Mouse (Mus musculus) R1 (cell line): Measurements from ENCODE around the gene Igsf3.
A peak's percentile ranks its signal among the peaks of the same experiment; 100 is the strongest.

Experiments
- DNase-seq: peaks from one replicate; pipeline ENCODE4 v3.0.0-alpha.2; 2018; ENCODE audit warnings: low read depth, low spot score

Igsf3 gene

DNA sequence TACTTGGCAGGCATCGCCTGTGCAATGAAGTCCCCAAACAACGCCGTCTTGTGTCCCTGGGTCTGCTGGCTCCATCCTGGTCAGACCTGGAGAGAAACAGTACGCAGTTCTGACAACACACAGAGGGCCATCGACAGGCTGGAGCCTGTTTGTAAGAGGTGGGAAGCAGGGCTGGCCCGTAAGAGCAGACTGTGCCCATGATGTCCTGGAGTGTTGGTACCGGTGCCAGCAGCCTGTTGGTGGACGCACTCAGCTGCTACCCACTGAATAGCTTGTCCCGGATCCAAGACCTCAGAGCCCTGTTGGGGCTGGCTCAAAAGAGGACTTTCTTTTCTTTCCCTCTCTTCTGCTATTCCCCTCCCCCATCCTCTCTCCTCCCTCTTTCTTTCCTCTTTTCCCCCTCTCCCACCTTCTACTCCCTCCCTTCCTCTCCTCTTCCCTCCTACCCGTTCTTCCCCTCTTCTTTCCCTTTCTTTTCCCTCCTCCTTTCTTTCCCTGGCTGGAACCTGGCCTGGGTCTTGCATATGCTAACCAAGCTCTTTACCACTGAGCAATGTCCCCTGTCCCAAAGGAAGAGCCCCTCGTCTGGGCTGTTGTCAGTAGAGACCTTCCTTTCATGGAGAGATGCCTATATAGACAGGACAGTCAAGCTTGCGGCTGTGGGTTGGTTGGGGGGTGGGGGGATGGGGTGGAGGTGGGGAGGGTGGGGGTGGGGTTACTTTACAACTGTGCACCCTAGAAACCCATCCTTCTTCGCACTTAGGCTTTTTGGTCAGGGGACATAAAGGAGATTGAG, 27.9 kb downstream of the Igsf3 start:
- no peak for DNase-seq

DNA sequence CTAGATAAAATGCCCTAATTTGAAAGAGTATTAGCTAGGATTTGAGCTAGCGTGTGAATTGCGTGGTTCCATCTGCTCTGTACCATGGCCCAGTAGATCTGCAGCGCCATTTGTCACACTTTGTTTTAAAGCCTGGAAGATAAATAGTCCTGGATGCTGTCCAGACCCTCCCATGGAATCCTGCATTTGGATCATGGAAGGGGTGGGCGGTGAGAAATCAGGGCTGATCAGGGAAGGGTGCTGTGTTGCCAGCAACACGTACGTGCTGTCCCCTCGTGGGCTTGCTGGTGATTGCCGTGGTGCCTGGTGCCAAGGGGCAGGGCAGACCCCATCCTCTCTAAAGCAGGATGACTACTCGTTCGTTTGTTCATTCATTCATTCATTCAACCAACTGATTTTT, 28.6 kb downstream of the Igsf3 start:
- DNase-seq: no peak

DNA sequence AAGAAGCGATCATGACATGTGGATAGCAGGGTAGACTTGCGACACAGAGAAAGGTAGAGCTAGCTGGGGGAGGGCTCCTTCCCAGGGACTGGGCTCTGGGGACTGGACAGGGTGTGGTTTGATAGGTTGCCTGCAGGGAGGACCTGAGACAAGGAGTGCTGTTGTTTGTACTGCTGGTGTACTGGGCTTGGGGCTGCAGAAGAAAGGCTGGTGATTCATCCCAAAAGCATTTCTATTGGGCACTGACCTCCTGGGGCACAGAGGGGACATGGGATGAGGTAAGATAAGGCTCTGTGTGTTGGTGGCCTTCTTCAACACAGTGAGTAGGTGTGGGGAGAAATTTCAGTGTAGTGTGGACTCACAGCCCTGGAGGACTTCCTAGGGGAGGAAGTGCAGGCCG, 29.2 kb downstream of the Igsf3 start:
- DNase-seq: no peak

DNA sequence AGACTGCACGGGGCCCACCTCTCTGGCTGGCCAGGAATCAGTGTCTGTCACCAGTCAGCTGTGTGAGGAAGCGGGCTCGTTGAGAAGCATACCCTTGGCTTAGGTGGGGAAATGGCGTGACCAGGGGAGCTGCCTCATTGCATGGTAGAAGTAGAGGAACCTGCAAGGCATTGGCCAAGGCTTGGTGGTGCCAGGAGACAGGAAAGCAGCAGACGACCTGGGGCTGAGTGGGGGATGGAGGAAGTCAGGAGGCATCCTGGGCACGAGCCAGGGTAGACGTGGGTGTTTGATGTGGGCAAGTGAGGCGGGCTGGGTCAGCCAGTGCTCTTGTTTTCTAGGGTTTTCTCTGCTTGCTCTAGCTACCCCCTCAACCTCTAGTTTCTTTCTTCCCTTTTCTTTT, 30.7 kb downstream of the Igsf3 start:
- no peak for DNase-seq

DNA sequence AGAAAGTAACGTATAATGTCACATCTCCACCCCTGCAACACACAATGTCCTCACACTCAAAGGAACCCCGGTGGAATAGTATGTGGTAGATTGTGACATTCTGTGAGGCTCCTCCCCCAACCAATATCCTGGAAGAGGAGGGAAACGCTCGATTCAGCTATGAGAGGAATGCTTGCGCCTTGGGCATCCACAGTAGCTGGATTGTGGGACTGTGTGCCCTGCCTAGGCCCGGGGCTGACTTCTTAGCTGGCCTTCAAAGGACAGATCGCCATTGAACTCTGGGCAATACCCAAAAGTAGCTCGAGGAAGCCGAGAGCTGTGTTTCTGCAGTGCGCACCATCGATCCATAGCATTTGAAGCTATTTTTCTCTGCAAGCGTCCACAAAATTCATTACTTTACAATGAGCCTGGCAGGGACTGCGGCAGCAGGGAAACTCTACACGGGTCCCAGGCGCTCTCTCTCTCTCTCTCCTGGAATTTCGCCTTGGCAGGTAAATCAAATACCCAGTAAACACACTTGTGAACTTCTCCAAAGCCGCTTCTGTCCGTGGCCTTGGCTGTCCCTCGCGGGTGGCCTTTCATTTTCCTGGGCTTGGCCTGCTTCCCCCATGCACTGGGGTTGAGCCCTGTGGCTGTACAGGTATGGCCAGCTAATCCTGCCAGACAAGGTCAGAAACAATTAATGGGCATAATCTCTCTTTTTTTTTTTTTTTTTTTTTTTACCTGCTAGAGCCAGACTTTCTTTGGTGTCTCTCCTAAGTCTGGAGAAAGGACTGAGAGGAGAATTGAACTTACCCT, 32.3 kb downstream of the Igsf3 start:
- DNase-seq: peak; percentile 62

DNA sequence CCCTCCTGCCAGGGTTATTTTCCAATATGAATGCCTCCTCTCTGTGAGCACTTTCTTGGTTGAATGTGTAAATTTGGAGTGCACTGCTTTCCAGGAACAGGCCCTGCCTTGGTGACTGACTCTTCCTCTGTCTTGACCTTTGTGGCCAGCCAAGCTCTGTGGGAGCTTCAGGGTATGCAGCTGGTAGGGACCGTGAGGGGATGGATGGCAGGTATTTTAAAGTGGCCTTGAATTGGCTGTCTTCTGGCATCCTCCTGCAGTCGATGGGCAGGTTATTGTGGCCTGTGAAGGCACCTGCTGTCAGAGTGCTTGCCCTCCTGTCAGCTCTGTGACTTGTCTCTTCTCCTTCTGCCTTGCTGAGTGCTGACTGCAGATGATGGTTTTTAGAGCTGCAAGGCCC, 33.3 kb downstream of the Igsf3 start:
- peak; percentile 49 for DNase-seq

DNA sequence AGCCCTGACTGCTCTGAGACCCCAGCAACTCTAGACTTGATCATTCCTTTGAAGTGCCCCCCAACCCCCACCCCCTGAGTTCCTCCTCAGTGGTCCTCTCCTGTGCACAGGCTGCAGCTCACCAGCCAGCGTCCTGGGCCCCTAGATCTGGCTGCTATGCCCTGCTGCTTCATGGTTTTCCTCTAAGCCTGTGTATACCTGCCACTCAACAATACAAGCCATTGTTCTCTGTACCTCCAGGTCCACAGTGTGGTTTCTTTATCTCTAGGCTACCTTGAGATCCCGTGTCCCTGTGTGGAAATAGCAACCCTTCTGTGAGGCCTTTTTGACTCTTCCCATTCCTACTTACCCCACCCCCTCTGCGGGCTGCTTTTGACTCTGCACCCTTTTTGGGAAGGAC, 33.9 kb downstream of the Igsf3 start:
- DNase-seq: no peak

DNA sequence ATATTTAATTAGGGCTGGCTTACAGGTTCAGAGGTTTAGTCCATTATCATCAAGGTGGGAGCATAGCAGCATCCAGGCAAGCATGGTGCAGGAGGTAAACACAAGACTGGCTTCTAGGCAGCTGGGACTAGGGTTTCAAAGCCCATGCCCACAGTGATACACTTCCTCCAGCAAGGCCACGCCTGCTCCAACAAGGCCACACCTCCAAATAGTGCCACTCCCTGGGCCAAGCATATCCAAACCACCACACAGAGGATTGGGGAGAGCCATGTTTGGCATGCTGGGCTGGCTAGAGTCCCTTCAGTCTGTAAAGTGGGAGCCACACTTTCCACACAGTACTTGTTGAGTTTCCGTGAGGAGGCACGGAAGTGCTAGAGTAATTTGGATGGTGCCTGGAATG, 34.7 kb downstream of the Igsf3 start:
- DNase-seq: peak; percentile 77

DNA sequence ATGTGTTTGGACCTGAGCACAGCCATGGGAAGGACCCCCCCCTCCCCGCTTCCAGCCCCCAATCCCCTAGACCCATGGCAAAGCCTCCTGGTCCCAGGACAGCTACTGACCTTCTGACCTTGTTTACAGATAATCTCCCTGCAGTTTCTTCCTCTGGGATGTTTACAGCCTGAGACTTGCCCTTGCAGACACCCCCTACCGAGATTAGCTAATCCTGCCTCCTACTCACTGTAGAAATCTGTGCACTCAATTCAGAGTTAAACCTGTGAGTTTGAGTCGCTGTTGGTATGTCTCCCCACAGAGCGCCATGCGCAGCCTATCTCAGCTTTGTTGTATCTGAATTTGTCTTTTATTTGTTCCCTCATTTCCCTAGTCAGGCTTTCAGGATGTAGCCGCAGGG, 35.2 kb downstream of the Igsf3 start:
- DNase-seq: peak; percentile 86

DNA sequence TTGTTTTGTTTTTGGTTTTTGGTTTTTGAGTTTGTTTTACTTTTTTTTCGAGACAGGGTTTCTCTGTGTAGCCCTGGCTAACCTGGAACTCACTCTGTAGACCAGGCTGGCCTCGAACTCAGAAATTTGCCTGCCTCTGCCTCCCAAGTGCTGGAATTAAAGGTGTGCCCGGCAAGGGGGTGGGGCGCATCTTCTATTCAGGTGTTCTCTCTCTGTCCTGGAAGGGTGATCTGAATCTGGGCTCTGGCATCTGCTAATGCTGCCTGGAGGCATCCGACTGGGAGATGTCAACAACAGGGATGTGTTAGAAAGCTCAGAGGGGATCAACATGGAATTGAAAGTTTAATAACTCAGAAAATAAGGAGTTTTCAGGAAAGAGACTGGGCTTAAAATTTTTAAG, 36.1 kb downstream of the Igsf3 start:
- peak; percentile 82 for DNase-seq

DNA sequence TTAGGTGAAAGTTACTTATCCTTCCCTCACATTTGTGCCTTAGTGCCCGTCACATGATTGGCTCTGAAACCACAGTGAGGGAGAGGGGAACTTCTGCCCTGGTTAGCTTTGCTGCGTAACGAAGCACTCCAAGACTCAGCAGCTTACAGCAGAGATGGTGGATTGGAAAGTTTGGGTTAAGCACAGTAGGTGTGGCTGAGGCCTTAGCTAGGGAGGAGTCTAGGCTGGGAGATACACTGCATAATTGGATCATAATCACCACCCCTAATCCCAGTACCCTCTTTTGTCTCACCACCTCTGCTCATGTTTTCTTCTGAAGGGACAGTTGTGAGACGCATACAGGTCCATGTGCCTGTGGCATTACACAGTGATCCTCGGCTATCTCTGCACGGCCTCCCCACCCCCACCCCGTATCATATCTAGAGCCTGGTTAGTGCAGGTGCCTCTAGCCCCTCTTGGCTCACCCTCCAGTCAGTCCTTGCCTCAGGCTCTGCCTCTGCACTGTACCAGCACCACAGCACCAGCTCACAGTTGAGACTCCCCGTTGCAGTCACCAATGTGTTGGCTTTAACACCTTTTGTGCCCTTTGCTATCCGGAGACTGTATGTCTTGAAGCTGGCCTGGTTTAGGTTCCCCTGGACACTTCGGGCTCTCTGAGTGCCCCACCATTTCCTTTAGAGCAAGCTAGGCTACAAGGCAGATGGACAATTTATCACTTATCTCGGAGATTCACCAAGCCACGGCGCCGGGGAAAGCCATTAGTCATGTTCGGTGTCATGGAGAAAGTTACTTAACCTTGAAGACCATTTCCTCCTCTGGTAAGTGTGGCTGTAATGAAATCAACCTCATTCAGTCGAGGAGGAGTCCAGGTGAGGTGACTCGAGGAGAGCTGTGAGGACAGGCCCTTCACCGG, 42.1 kb downstream of the Igsf3 start:
- no peak for DNase-seq

DNA sequence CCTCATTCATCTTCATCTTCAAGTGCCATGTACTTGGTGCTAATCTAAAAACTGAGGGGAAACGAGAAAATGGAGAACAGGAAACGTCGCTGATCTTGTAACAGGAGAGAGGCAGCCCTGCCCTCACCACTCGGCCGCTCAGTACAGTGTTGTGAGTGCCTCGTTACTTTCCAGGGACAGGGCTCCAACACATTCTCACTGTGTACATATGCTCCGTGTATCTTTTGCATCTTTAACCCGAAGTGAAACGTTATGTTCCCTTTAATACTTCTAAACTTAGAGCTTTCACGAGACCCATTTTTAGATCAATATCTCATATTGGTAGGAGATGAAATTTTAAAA, 42.7 kb downstream of the Igsf3 start:
- DNase-seq: no peak

DNA sequence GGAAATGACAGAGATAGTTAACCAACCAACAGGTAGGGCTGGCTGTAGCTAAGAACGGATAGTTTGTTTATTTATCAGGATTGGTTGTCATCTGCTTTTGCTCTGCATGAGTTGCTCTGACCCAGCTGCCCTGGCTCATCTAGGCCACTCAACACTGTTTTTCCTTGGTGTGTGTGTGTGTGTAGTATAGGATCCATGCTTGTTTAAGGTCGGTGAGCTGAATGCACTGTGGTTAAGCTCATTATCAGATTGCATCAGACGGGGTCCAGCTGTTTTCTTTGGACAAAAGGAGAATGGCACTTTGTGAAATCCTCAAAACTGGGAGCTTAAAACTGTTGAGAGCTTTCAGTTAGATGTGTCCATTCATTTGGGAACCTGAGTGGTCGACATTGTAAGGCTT, 46.3 kb downstream of the Igsf3 start:
- DNase-seq: no peak

DNA sequence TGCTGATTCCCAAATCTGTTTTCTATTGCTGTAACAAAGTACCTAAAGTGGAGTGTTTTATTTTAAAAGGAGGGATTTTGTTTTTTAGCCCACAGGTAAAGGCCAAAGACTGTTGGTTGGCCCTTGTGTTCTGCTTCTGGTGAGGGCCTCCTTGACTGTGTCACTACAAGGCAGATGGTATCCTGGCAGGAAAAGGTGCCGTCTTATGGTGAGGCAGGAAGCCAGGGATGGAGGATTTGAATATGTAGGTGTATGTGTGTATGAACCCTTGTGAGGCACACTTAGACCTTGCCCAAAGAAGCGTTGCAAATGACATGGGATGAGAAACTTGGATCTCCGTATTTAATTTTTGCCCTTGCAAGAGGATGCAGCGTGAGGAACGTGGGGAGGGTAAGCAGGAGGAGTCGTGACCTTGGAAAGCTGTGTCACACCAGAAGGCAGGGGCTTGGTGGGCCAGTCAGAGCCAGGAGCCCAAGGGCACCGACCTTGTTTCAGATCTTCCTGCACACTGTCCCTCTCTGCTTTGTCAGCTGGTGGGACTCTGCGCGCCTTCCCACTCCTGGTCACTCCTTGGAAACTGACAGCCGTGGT, 47.5 kb downstream of the Igsf3 start:
- no peak for DNase-seq

DNA sequence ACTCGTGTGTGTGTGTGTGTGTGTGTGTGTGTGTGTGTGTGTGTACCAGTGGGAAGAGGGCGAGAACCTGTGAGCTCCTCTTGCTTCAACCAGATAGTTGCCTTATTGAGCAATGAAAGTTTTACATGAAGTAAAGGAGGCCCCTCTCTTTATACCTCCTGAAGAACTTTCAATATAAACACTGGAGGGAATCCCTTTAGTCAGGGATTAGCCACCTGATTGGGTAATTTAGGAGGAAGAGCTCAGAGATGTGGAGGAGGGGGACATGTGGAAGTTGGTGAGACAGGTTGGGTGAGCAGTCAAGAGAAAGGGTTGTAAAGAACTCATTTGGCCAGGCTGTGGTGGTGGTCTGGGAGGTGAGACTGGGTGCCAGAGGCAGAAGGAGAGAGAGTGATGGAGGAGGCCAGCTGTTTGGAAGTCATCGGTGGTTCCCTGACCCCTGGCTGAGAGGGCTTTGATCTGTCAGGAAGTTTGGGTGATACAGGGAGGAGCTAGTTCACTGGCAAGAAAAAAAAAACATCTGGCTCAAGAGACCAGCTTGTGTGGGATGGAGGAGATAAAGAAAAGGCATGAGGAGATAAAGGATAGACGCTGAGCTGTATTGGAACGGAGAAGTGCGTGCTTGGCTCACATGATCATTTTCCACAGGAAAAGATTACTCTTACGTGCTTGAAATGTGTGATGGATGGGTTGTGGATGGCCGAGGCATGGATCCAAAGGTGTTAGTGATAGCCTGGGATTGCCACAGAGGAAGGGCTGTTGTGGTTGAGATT, 53.3 kb downstream of the Igsf3 start:
- DNase-seq: no peak

DNA sequence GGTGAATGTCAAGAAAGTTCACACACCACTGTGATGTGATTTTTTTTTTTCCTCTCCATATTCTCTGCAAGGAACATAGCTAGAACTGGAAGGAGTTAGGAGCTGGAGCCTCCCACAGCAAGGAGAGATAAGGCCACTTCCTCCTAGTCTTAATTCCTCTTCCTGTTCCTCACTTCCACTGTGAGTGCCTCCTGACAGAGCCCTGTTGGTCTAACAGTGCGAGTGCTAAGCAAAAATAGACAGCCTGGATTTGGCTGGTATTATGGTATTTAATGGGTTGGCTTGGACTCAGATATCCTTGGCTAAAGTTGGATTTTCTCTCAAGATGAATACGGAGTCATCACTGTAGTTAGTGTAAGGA, 53.9 kb downstream of the Igsf3 start:
- DNase-seq: no peak

DNA sequence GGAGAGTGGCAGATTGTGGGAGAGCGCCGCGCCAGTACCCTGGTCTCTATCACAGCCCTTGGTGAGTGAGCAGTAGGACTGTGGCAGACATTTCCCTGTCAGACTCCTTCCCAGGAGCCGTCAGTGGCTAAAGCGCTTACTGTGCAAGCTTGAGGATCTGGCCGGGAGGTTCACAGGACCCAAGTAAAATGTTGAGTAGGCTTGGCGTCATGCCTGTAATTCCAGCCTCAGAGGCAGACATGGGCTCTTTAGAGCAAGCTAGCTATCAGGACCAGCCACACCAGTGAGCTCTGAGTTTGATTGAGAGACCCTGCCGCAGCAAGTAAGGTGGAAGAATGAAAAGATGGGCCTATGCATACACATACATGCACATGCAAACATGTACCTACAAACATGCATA, 58.8 kb downstream of the Igsf3 start:
- DNase-seq: no peak

DNA sequence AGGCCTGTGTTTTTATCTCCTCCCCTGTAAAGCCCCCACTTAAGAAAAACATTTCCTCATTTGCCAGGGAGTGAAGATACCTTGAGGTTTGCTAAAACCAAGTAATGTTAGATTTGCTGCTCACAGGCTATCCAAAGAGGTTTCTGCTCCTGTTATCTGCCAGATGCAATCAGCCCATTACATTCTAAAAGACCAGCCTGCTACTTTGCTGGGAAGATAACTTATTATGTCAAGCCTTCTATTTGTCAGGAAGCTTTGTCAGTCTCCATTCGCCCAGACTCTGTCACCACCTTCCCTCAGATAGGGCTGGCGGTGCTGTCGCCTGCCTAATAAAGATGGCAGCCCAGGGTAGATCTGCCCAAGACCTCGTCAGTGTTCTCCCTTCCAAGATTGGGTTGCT, 59.6 kb downstream of the Igsf3 start:
- DNase-seq: no peak

DNA sequence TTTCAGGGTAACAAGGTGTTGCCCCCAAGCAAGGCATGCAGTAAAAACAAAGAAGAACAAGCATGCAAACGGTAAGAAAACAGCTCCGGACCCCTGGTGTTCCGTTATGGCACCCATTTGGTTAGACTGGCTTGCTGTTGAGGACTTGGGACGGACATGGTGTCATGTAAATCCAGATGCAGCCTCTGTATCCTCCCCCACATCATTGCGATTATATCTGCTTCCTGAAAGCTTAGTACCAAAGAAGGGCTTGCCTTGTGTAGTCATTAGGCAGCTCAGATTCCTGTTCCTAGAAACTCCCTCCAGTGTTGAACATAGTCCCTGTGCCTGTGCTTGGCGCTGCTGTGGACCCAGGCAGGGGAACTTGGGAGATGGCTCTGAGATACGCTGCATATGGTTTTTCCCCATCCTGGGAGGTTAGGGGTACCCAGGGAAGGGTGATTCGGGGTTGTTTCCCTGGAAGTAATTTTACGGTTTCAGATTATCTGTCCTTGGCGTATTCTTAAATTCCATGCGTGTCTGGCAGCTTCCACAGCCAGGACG, 60.2 kb downstream of the Igsf3 start:
- peak; percentile 55 for DNase-seq

DNA sequence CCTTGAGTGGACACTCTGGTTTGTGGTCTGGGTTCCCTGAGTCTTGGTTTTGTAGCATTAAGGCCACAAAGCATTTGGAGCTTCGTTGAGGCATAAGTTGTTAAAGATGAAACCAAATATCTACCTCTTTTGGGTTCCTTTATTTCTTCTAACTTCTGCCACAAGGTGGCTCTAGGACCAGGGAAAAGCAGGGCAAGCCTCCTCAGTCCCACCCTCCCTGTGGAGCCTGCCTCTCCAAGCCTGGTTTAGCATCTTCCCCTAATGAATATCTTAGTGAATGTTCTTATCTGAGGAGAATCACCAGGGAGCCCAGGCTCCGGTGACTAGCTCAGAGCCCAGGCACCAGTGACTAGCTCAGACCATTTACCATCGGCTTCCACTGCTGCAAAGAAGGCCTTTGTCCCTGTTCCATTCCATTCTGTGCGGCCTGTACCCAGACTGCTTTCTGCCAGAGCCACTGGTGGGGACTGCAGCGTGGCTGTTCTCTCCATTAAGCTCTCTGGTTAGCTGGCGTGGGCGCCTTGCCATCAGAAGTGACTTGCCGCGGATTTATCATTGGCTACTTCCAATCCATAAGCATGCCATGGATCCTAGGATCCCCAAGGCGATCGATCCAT, 66.5 kb downstream of the Igsf3 start:
- peak; percentile 52 for DNase-seq
